Mouse (Mus musculus) MEL (cell line): ENCODE measurements around the gene Cd5. TPM values are rescaled to one million over a fixed set of nuclear protein-coding genes. Genes with fewer than 3 reads are reported as not detected.

Experiments
- DNase-seq: peaks from one replicate; pipeline ENCODE4 v3.0.0; 2011; ENCODE audit warnings: low read depth, low spot score
- H3K27ac ChIP-seq: 2 replicates; pipeline ENCODE4 v1.5.1; 2012; ENCODE audit warnings: low read depth, mild to moderate bottlenecking, control low read depth, low read length, moderate library complexity; ENCODE audit not compliant: control insufficient read depth
- H3K27me3 ChIP-seq, 2 experiments: fragments of 150-350 bp in 1 of 2; sonication (generic) in 1 of 2; 2 replicates each; pipeline ENCODE4 v1.6.1; 2012; ENCODE audit warnings: low read length in 2 of 2, mild to moderate bottlenecking in 2 of 2, improper control_type of control experiment in 1 of 2, moderate library complexity in 1 of 2; ENCODE audit not compliant: insufficient read depth in 2 of 2, control insufficient read depth in 1 of 2
- H3K36me3 ChIP-seq, 2 experiments: 2 replicates each; pipeline ENCODE4 v1.6.1; 2012 to 2014; ENCODE audit warnings: low read length in 2 of 2, improper control_type of control experiment in 1 of 2, inconsistent platforms in 1 of 2, mild to moderate bottlenecking in 1 of 2; ENCODE audit not compliant: insufficient read depth in 2 of 2, control insufficient read depth in 1 of 2
- H3K4me1 ChIP-seq, 2 experiments: fragments of 150-350 bp in 1 of 2; sonication (generic) in 1 of 2; 2 replicates each; pipeline ENCODE4 v1.6.1; 2012; ENCODE audit warnings: low read length in 2 of 2, improper control_type of control experiment in 1 of 2, mild to moderate bottlenecking in 1 of 2; ENCODE audit not compliant: insufficient read depth in 2 of 2, control insufficient read depth in 1 of 2
- H3K4me3 ChIP-seq, 2 experiments: fragments of 150-350 bp in 1 of 2; sonication (generic) in 1 of 2; 2 replicates each; pipeline ENCODE4 v1.5.1; 2012; ENCODE audit warnings: low read depth in 2 of 2, low read length in 2 of 2, mild to moderate bottlenecking in 2 of 2, moderate library complexity in 2 of 2, control low read depth in 1 of 2, improper control_type of control experiment in 1 of 2; ENCODE audit not compliant: control insufficient read depth in 1 of 2, insufficient read depth in 1 of 2
- H3K79me2 ChIP-seq: 2 replicates; pipeline ENCODE4 v1.6.1; 2012; ENCODE audit warnings: mild to moderate bottlenecking, low read length, moderate library complexity; ENCODE audit not compliant: control insufficient read depth, poor library complexity, insufficient read depth
- H3K9ac ChIP-seq: 2 replicates; pipeline ENCODE4 v1.6.1; 2012; ENCODE audit warnings: low read depth, mild to moderate bottlenecking, control low read depth, low read length, moderate library complexity; ENCODE audit not compliant: control insufficient read depth, poor library complexity, severe bottlenecking
- H3K9me3 ChIP-seq: fragments of 150-350 bp; sonication (generic); replicated peaks from 2 replicates; pipeline ENCODE4 v1.6.1; 2012; ENCODE audit warnings: mild to moderate bottlenecking, low read length, improper control_type of control experiment, moderate library complexity; ENCODE audit not compliant: insufficient read depth
- E2F4 ChIP-seq: IDR thresholded peaks from 2 replicates; pipeline ENCODE4 v1.6.1; 2011; ENCODE audit warnings: low read depth, low read length, improper control_type of control experiment, borderline replicate concordance
- ELF1 ChIP-seq: IDR thresholded peaks from 2 replicates; pipeline ENCODE4 v1.6.1; 2014; ENCODE audit warnings: low read depth, mild to moderate bottlenecking, inconsistent platforms, low read length, improper control_type of control experiment, moderate library complexity
- EP300 ChIP-seq, 2 experiments: IDR thresholded peaks; 2 replicates each; pipeline ENCODE4 v1.6.1; 2011; ENCODE audit warnings: improper control_type of control experiment in 2 of 2, low read length in 2 of 2, low read depth in 1 of 2, mild to moderate bottlenecking in 1 of 2
- GATA1 ChIP-seq: IDR thresholded peaks from 2 replicates; pipeline ENCODE4 v1.6.1; 2011; ENCODE audit warnings: low read depth, low read length, improper control_type of control experiment
- HCFC1 ChIP-seq: IDR thresholded peaks from 2 replicates; pipeline ENCODE4 v1.6.1; 2012; ENCODE audit warnings: low read depth, mild to moderate bottlenecking, inconsistent platforms, low read length, improper control_type of control experiment, moderate library complexity
- KAT2A ChIP-seq: conservative IDR thresholded peaks from 2 replicates; pipeline ENCODE4 v1.6.1; 2012; ENCODE audit warnings: low read depth, low read length, improper control_type of control experiment, inconsistent platforms
- MAFK ChIP-seq: IDR thresholded peaks from 2 replicates; pipeline ENCODE4 v1.6.1; 2011; ENCODE audit warnings: low read depth, mild to moderate bottlenecking, low read length, improper control_type of control experiment, borderline replicate concordance
- MAZ ChIP-seq: IDR thresholded peaks from 2 replicates; pipeline ENCODE4 v1.6.1; 2012; ENCODE audit warnings: low read depth, mild to moderate bottlenecking, inconsistent platforms, low read length, improper control_type of control experiment
- MEF2A ChIP-seq: IDR thresholded peaks from 2 replicates; pipeline ENCODE4 v1.6.1; 2014; ENCODE audit warnings: low read depth, mild to moderate bottlenecking, inconsistent platforms, low read length, improper control_type of control experiment; ENCODE audit not compliant: poor library complexity, insufficient replicate concordance, severe bottlenecking; ENCODE audit errors: extremely low read depth
- MYC ChIP-seq: IDR thresholded peaks from 2 replicates; pipeline ENCODE4 v1.6.1; 2011; ENCODE audit warnings: low read depth, mild to moderate bottlenecking, low read length, improper control_type of control experiment, moderate library complexity
- NELFE ChIP-seq: IDR thresholded peaks from 2 replicates; pipeline ENCODE4 v1.6.1; 2011; ENCODE audit warnings: low read depth, low read length, improper control_type of control experiment
- POLR2AphosphoS5 ChIP-seq: IDR thresholded peaks from 2 replicates; pipeline ENCODE4 v1.6.1; 2012; ENCODE audit warnings: low read depth, borderline replicate concordance, mild to moderate bottlenecking, inconsistent platforms, low read length, moderate library complexity, mixed read lengths
- RAD21 ChIP-seq: IDR thresholded peaks from 2 replicates; pipeline ENCODE4 v1.6.1; 2011; ENCODE audit warnings: mild to moderate bottlenecking, low read depth, low read length, improper control_type of control experiment
- RCOR1 ChIP-seq: IDR thresholded peaks from 2 replicates; pipeline ENCODE4 v1.6.1; 2012; ENCODE audit warnings: low read depth, mild to moderate bottlenecking, inconsistent platforms, low read length, improper control_type of control experiment
- USF2 ChIP-seq, 2 experiments: IDR thresholded peaks; 2 replicates each; pipeline ENCODE4 v1.6.1; 2011 to 2012; ENCODE audit warnings: improper control_type of control experiment in 2 of 2, low read length in 2 of 2, borderline replicate concordance in 1 of 2, inconsistent platforms in 1 of 2, low read depth in 1 of 2, mild to moderate bottlenecking in 1 of 2; ENCODE audit not compliant: insufficient read depth in 1 of 2
- ZKSCAN1 ChIP-seq: IDR thresholded peaks from 2 replicates; pipeline ENCODE4 v1.6.1; 2012; ENCODE audit warnings: low read depth, mild to moderate bottlenecking, inconsistent platforms, low read length, improper control_type of control experiment, moderate library complexity
- ZMIZ1 ChIP-seq: IDR thresholded peaks from 2 replicates; pipeline ENCODE4 v1.6.1; 2012; ENCODE audit warnings: low read depth, mild to moderate bottlenecking, inconsistent platforms, low read length, improper control_type of control experiment, moderate library complexity
- polyA plus RNA-seq, 2 experiments: library from polyadenylated mRNA; stranded (reverse) in 1 of 2; unstranded in 1 of 2; fragments of >175 nt in 1 of 2; fragments of >200 nt in 1 of 2; gene quantifications; 2 replicates each; pipeline versions ENCODE4 v1.2.1 to v1.2.4; 2012; ENCODE audit warnings: low replicate concordance in 2 of 2, low read depth in 1 of 2; ENCODE audit not compliant: insufficient read length in 2 of 2, insufficient read depth in 1 of 2, missing spikeins in 1 of 2
- total RNA-seq: library from RNA; depleted of rRNA; stranded (reverse); fragments of 300-350 nt; gene quantifications from 2 replicates; pipeline ENCODE4 v1.2.3, GENCODE M21; 2012

Cd5 gene
- total and polyA plus RNA-seq, 3 experiments, result not detected

DNA sequence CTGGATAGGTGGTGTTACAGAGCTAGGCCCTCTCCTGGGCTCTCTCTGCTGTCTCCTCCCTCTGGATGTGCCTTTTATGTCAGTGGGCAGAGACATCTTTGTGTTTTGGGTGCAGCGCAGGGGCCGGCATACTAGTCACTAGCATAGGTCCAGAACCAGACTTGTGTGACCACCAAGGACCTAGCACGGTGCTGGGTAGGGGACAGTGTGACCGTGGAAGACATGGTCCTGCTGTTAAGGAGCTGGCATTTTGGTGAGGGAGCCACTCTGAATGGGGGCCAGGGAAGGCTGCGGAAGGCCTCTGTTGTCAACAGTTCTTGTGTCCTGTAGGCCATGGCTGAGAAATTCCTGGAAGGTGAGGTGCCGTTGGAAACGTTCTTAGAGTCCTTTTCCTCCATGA lies 26.6 kb downstream of the Cd5 start:
- Histone ChIP-seq H3K4me3 (no peak overlapping the region), H3K9me3 (no peaks in the 10 kb centered on the region), H3K4me1 (0 out of 4 replicates have a peak, but pooled peaks cover 0 to 4% of the 10 kb centered on the region in 2 experiments), H3K9ac (no peak overlapping the region), H3K36me3 (peaks cover 0 to 3% of the 10 kb centered on the region in 2 experiments; a peak in 2 of 4 replicates), H3K27ac (no peak overlapping the region), H3K79me2 (no peaks in the 10 kb centered on the region), H3K27me3 (no peaks in the 10 kb centered on the region)
- TF ChIP-seq USF2 (IDR thresholded peaks at IDR 0.05; ENCODE audit: borderline replicate concordance in 1 of 2, insufficient read depth in 1 of 2, low read depth in 1 of 2, low read length in 2 of 2) (no peak), MAZ (no peak), RCOR1 (no peak), MYC (no peak), RAD21 (no peak), NELFE (no peak), EP300 (IDR thresholded peaks at IDR 0.05; ENCODE audit: low read depth in 1 of 2, low read length in 2 of 2) (no peak), MEF2A (no peak), GATA1 (no peak), ZKSCAN1 (no peak), ELF1 (no peak), ZMIZ1 (no peak), E2F4 (no peak)
- no peak for DNase-seq

- no peak overlapping the region for H3K9ac ChIP-seq
- H3K79me2 ChIP-seq, result no peaks in the 10 kb centered on the region
- peaks cover 0 to 3% of the 10 kb centered on the region in 2 experiments; a peak in 2 of 4 replicates for H3K36me3 ChIP-seq
- TF ChIP-seq RCOR1 (no peak), KAT2A (no peak), MAFK (no peak), HCFC1 (no peak), ZKSCAN1 (no peak), POLR2AphosphoS5 (no peak)
- no peak for DNase-seq
- no peak overlapping the region for H3K4me3 ChIP-seq
- H3K27me3 ChIP-seq, result no peaks in the 10 kb centered on the region
- 0 out of 4 replicates have a peak, but pooled peaks cover 0 to 4% of the 10 kb centered on the region in 2 experiments for H3K4me1 ChIP-seq
- H3K27ac ChIP-seq, result no peak overlapping the region
- H3K9me3 ChIP-seq, result no peaks in the 10 kb centered on the region
Observed at GRCm38 (mm10) chr19:10710751-10711150, 28.1 kb downstream of the Cd5 start.
